Comparison of ENCODE assay signal across 10 mouse cellular contexts in the genomic region with DNA sequence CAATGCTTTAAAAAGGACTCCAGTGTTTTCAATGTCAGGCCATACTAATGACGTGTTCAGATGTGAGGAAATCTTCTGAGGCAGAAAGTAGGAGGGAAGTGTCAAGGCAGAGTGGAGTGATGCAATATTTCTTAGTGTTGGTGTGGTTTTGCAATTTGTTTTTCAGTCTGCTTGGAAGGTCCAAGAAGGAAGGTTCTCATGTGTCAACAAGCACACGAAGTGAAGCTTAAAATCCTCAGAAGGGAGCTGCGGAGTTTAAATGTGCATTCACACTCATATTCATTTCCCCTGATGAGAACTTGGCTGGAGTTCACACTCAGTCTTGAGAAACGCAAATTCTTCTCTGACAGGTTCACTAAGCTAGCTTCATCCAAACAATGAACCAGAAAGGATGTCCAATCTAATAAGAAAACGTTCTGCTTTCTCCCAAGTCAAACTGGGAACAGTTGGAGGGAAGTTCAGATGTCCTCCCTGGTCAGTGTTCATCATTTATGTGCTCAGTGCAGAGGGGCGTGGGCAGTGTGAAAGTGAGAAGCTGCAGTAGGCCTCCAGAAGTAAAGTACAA.
A peak's percentile ranks its signal among the peaks of the same experiment; 100 is the strongest.
DNase-seq lines count a peak whose midpoint lies in the region; ATAC-seq and TF ChIP-seq lines count a peak whose summit lies in the region.
"Had no signal": no experiment of that assay in that cellular context is flagged by ENCODE, and none has a peak within 500 bp of the region (broad histone marks: within the 10 kb centered on the region; RNA-seq: fewer than 3 reads in every experiment).

No protein-coding gene starts in this region.

- no peak overlapping the region for H3K4me2 ChIP-seq in liver, postnatal 0 days (ENCODE audit: low read depth, low read length)
- no peak overlapping the region for H3K4me2 ChIP-seq in stomach, postnatal 0 days (replicated peaks; ENCODE audit: low read depth)

- H3K27ac ChIP-seq in gastrocnemius, adult 2 months: peak overlapping the region; percentile 65
- peak overlapping the region; percentile 58 for H3K27ac ChIP-seq in liver, postnatal 0 days (ENCODE audit: low read depth)
- H3K27ac ChIP-seq in stomach, postnatal 0 days (replicated peaks): peak overlapping the region; percentile 70

- H3K4me1 ChIP-seq in liver, postnatal 0 days (ENCODE audit: insufficient read depth): peaks cover 3% of the 10 kb centered on the region; the same call in 1 of the 2 replicates
- peaks cover 4% of the 10 kb centered on the region; the same call in 1 of the 2 replicates for H3K4me1 ChIP-seq in stomach, postnatal 0 days (replicated peaks; ENCODE audit: control insufficient read depth, insufficient read depth)

- no peaks in the 10 kb centered on the region for H3K27me3 ChIP-seq in liver, postnatal 0 days (ENCODE audit: insufficient read depth, low read length)
- no peaks in the 10 kb centered on the region for H3K27me3 ChIP-seq in stomach, postnatal 0 days (ENCODE audit: control insufficient read depth, insufficient read depth, low read length)

- 37% methylated on average over 6 of the region's 6 CpGs for WGBS in liver, postnatal 0 days (ENCODE audit: insufficient replicate concordance)
- 22% methylated on average over 6 of the region's 6 CpGs for WGBS in stomach, postnatal 0 days

- peak; percentile 79 for ATAC-seq in liver, postnatal 0 days
- peak; percentile 71 for ATAC-seq in stomach, postnatal 0 days (ENCODE audit: low FRiP score, low TSS enrichment)

- H3K9ac ChIP-seq in liver, postnatal 0 days (replicated peaks): no peak overlapping the region
- H3K9ac ChIP-seq in stomach, postnatal 0 days (ENCODE audit: low read length): no peak overlapping the region

- intact Hi-C loops in gastrocnemius, adult 2 months (cut with DNase I): no loop called here
- intact Hi-C loops in gastrocnemius, postnatal 14 days (cut with DNase I; ENCODE audit: low total_unique reads): loop anchor here (10.0 kb wide), 1 partner anchor 54 kb away; no protein-coding TSS in a partner anchor

- peak; percentile 76 for TF ChIP-seq EP300 in liver, postnatal 0 days (IDR thresholded peaks at IDR 0.05; ENCODE audit: low read depth)
- TF ChIP-seq EP300 in stomach, postnatal 0 days (optimal IDR thresholded peaks at IDR 0.05): peak; percentile 12

- no peaks in the 10 kb centered on the region for H3K9me3 ChIP-seq in liver, postnatal 0 days (ENCODE audit: low read length)
- no peaks in the 10 kb centered on the region for H3K9me3 ChIP-seq in stomach, postnatal 0 days (ENCODE audit: control insufficient read depth, low read length)
- H3K9me3 ChIP-seq: megakaryocyte, embryonic 14.5 days had no signal

- no peak for TF ChIP-seq CTCF in gastrocnemius, adult 2 months (IDR thresholded peaks at IDR 0.05)
- no peak for TF ChIP-seq CTCF in liver, postnatal 0 days (IDR thresholded peaks at IDR 0.05; ENCODE audit: low read depth)
- no peak for TF ChIP-seq CTCF in stomach, postnatal 0 days (IDR thresholded peaks at IDR 0.05; ENCODE audit: low read depth)

- H3K4me3 ChIP-seq in gastrocnemius, adult 2 months: no peak overlapping the region
- H3K4me3 ChIP-seq in liver, postnatal 0 days (ENCODE audit: low read depth, low read length): no peak overlapping the region
- H3K4me3 ChIP-seq in stomach, postnatal 0 days (ENCODE audit: low read depth, low read length): no peak overlapping the region
- H3K4me3 ChIP-seq: erythroblast, embryonic 14.5 days; megakaryocyte, embryonic 14.5 days had no signal

- peak; percentile 54 for DNase-seq in gastrocnemius, adult 2 months
- DNase-seq in gastrocnemius, postnatal 14 days: no peak
- peak; percentile 35 for DNase-seq in urinary bladder, postnatal 14 days (ENCODE audit: low spot score)
- no peak for DNase-seq in urinary bladder, postnatal 4 days (ENCODE audit: low spot score in 2 of 2)
- DNase-seq in liver, postnatal 0 days: no peak
- DNase-seq in stomach, postnatal 0 days (ENCODE audit: low spot score): no peak
- DNase-seq in cerebellum, adult 11-12 months: no peak
- DNase-seq in ovary, adult 18-20 months (ENCODE audit: low spot score): no peak

- no peaks in the 10 kb centered on the region for H3K36me3 ChIP-seq in liver, postnatal 0 days (replicated peaks; ENCODE audit: insufficient read depth, low read length)
- H3K36me3 ChIP-seq in stomach, postnatal 0 days (ENCODE audit: control insufficient read depth, insufficient read depth, low read length): no peaks in the 10 kb centered on the region

Comparison
In these comparisons a context has a peak if more than half of its experiments do, and no peak if none do; other contexts are left out.
1. DNase-seq: peak in gastrocnemius, adult 2 months (single experiment) and urinary bladder, postnatal 14 days (single experiment); none in gastrocnemius, postnatal 14 days (single experiment), urinary bladder, postnatal 4 days (0 of 2), liver, postnatal 0 days (single experiment), stomach, postnatal 0 days (single experiment), cerebellum, adult 11-12 months (single experiment) and ovary, adult 18-20 months (single experiment).
2. Peak in every context shown above with its lines, with median percentiles within 50 percentile points of each other: H3K27ac ChIP-seq.